Mouse (Mus musculus) megakaryocyte, embryonic 14.5 days (primary cell): ENCODE data around the gene Spout1. TPM values are rescaled to one million over a fixed set of nuclear protein-coding genes. Genes with fewer than 3 reads are reported as not detected.
A peak's percentile ranks its signal among the peaks of the same experiment; 100 is the strongest.

ENCODE experiments used
- H3K27me3 ChIP-seq: replicated peaks from 2 replicates; pipeline ENCODE3; 2012; ENCODE audit warnings: inconsistent platforms
- H3K36me3 ChIP-seq: replicated peaks from 2 replicates; pipeline ENCODE3; 2012; ENCODE audit warnings: low read length, inconsistent platforms, mixed read lengths
- H3K4me1 ChIP-seq: 2 replicates; pipeline ENCODE4 v1.6.1; 2012; ENCODE audit warnings: inconsistent platforms
- H3K4me3 ChIP-seq: replicated peaks from 2 replicates; pipeline ENCODE3; 2012; ENCODE audit warnings: moderate library complexity, mild to moderate bottlenecking, inconsistent platforms
- H3K9me3 ChIP-seq: 2 replicates; pipeline ENCODE4 v1.6.1; 2012; ENCODE audit warnings: inconsistent platforms
- FLI1 ChIP-seq: IDR thresholded peaks from 2 replicates; pipeline ENCODE4 v1.6.1; 2012; ENCODE audit warnings: low read length, inconsistent platforms, mixed read lengths
- GATA1 ChIP-seq: IDR thresholded peaks from 3 replicates; pipeline ENCODE4 v1.6.1; 2012; ENCODE audit warnings: mixed read lengths, low read length, inconsistent platforms, borderline replicate concordance
- polyA plus RNA-seq: library from polyadenylated mRNA; stranded (reverse); fragments of >175 nt; gene quantifications from 2 replicates; pipeline ENCODE4 v1.2.3, GENCODE M21; 2012; ENCODE audit warnings: low replicate concordance; ENCODE audit not compliant: insufficient read depth

Gene Spout1
- polyA plus RNA-seq, 1 experiment = 20.8 TPM

DNA sequence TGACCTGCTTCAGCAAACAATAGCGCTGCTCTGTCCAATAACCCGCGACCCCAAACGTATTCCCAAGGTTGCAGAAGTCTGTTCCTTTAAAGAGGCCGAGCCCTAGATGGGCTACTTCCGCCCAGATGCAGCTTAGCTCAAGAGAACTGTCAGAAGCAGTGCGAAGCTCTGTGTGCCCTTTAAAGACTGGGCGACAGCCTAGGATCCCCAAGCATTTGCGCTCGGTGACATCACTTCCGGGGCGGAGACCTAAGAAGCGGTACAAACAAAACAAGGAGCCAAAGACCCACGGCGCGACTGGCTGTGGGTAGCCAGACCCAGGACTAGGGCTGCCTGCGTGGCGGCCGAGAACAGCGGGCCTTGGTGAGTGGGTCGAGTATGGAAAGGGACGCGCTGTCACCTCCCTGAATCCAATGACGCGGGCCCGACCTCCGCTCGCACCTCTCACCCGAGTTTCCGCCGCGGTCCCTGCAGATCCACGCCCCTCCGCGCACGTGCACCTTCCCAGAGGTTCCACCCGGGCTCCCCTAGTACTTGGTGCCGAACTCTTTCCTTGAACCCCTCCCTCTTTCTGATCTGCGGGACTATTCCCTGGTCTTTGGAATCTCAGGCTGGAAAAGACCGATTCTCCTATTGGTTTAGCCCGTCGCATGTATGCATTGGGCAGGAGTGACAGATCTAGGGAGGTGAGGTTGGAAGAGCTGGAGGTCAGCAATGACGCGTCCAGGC lies 27.5 kb upstream of the Spout1 start, which contains the start of gene Kyat1:
Gene Kyat1, minus strand, starts transcription at position 219 of the 729 bp plus-strand sequence.
- TF ChIP-seq GATA1 (no peak), FLI1 (peak; percentile 21; the same call in 1 of the 2 replicates)

DNA sequence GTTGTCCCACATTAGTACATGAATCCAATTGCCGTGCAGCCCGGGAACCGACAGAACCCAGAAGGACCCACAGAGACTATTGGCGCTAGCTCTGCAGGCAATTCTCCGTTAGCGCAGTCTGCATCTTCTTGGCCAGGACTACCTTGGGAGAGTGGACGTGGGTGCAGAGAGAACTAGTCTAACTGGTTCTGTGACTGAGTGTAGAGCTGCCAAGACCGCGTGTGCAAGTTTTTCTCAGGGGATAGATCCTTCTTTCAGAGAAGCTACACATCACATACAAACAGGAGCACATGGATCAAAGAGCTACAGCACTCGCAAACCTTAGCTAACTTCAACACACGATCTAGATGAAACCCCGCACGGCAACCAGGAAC lies 27.0 kb upstream of the Spout1 start:
- H3K36me3 ChIP-seq = no peaks in the 10 kb centered on the region
- peaks cover 11% of the 10 kb centered on the region for H3K27me3 ChIP-seq
- peak overlapping the region; percentile 98 for H3K4me3 ChIP-seq
- H3K9me3 ChIP-seq = no peaks in the 10 kb centered on the region
- TF ChIP-seq GATA1 = no peak
- no peak for TF ChIP-seq FLI1
- peaks cover 54% of the 10 kb centered on the region for H3K4me1 ChIP-seq

More for the DNA sequence above, 27.5 kb upstream of the Spout1 start, which contains the start of gene Kyat1:
- Histone ChIP-seq H3K27me3 (peaks cover 15% of the 10 kb centered on the region), H3K9me3 (no peaks in the 10 kb centered on the region), H3K4me3 (peak within 1 kb of the TSS; percentile 98), H3K4me1 (peaks cover 54% of the 10 kb centered on the region), H3K36me3 (no peaks in the 10 kb centered on the region)

DNA sequence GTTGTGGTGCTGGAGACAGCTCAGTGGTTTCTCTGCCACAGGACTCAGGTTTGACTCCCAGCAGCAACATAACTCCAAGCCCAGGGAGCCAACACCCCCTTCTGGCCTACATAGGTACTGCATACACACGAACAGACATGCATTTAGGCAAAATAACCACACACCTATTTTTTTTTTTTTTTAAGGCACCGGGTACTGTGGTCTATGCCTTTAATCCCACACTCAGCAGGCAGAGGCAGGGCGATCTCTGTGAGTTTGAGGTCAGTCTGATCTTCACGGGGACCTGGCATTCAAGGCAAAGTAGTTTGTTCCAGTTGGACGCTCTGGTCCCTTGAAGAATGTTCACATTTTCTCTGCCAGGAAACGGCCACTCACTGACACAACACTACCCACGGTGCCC lies 25.2 kb upstream of the Spout1 start:
- Histone ChIP-seq H3K27me3 (peaks cover 9% of the 10 kb centered on the region), H3K4me1 (peaks cover 64% of the 10 kb centered on the region), H3K36me3 (no peaks in the 10 kb centered on the region), H3K4me3 (no peak overlapping the region), H3K9me3 (no peaks in the 10 kb centered on the region)
- TF ChIP-seq GATA1 = no peak
- TF ChIP-seq FLI1 = no peak

DNA sequence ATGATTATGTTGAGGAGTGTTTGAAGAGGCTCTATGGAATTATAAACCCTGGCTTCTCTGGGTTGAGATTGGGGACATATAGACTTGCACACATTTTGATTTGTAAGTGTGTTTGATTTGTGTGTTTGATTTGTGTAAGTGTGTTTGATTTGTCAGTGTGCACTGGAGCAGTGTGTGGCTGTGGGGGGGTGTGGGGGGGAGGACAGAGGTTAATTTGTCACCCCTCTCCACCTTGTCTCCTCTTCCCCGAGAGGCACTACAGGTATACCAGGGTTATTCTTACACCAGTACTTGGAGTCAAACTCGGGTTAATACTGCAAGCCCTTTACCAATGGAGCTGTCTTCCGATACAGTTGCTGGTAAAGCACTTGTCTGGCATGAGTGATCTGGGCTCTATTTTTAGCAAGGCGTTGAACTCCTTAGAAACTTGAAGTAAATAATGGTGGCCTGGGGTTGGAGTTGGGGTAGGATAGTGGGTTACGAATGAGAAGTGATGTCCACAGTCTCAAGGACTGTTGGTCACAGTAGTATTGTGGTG lies 22.2 kb upstream of the Spout1 start:
- Histone ChIP-seq H3K27me3 (no peaks in the 10 kb centered on the region), H3K4me1 (peaks cover 57% of the 10 kb centered on the region), H3K9me3 (no peaks in the 10 kb centered on the region), H3K36me3 (no peaks in the 10 kb centered on the region), H3K4me3 (no peak overlapping the region)
- TF ChIP-seq GATA1 (no peak), FLI1 (no peak)

DNA sequence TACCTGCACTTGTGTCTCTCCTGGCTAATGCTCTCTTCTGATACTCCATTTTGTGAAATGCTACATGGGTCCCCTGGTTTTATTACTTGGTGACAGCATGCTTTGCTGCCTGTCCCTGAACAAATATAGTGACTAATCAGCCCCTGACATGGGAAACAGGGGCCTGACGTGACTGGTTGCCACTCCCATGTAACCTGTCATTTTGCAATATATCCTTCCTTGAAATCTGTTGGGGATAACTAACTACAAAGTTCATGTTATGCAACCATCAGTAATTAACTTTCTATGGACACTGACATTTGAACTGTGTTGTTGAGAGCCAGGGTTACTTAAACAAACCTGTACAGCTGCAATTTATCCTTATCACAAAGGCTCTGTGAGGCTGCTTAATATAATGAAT lies 21.7 kb upstream of the Spout1 start:
- no peak overlapping the region for H3K4me3 ChIP-seq
- H3K4me1 ChIP-seq = peaks cover 52% of the 10 kb centered on the region
- H3K27me3 ChIP-seq = no peaks in the 10 kb centered on the region
- no peaks in the 10 kb centered on the region for H3K9me3 ChIP-seq
- TF ChIP-seq GATA1 = no peak
- no peak for TF ChIP-seq FLI1
- no peaks in the 10 kb centered on the region for H3K36me3 ChIP-seq

DNA sequence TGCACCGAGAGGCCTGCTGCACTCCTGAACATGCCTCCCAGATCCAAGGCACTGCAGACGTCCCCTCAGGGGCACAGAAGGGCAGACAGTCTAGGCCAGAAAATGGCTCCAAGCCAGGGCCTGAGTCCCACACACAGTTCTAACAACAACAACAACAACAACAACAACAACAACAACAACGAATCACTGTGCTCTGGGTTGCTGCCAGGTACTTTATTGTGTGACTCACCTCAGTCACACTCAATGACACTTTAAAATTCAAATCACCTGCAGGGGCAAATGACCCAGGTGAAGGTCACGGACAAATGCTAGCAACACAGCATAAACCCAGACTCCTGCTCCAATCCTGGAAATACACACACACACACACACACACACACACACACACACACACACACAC lies 19.8 kb upstream of the Spout1 start:
- H3K36me3 ChIP-seq = no peaks in the 10 kb centered on the region
- H3K27me3 ChIP-seq = no peaks in the 10 kb centered on the region
- H3K9me3 ChIP-seq = no peaks in the 10 kb centered on the region
- TF ChIP-seq FLI1 = no peak
- TF ChIP-seq GATA1 = no peak
- H3K4me1 ChIP-seq = peaks cover 41% of the 10 kb centered on the region
- no peak overlapping the region for H3K4me3 ChIP-seq

DNA sequence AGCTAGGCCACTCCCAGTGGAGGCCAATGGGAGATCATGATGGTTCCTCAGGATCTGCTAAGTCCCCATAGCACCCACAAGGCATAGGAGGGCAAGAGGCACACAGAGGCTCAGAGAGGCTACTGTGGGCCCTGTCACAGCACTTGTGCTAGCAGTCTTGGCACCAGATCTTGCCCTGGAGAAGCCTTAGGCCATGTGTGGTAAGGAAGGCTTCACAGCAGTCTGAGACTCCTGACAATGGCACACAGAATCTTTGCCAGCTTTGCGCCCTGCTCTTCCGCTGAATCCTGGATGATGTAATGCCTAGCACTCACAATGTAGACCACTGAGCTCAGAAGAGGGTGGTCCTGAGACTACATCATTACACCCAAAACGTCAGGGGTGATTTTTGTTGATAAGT lies 16.4 kb upstream of the Spout1 start:
- no peak overlapping the region for H3K4me3 ChIP-seq
- TF ChIP-seq GATA1 (no peak), FLI1 (no peak)
- H3K27me3 ChIP-seq = peaks cover 3% of the 10 kb centered on the region
- peaks cover 12% of the 10 kb centered on the region for H3K36me3 ChIP-seq
- H3K9me3 ChIP-seq = peaks cover 8% of the 10 kb centered on the region
- H3K4me1 ChIP-seq = peaks cover 35% of the 10 kb centered on the region

DNA sequence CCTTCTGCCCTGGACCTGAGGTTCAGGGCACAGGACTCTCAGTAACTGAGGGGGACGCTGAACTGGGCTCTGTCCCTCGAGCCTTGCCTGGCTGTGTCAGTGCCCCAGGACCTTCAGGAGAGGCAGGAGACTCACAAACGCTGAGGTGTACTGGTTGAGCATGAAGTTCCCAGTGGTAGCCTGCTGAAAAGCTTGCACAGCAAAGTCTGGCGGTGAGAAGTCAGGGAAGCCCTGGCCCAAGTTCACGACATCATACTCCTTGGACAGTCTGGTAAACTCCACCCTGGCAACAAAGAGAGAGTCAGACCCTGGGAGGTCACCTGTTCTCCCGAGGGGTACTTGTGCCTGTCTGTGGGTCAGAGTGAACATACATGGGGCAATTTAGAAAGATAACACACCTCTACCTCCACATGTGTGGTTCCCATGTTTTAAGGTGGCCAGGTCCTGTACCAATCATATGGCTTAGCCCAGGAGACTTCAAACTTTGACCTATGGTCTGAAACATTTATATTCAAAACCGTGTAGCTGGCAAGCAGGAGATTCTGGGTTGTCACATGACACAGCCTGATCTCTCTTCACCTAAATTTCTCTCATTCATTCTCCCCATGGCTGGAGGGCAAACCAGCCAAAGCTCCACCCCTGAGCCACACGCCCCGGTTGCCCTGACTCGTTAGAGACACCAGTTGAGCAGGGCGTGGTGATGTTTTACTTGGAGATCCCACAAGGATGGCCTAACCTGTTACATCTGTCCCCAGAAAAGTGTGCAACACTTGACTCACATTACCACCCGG lies 13.7 kb upstream of the Spout1 start:
- Histone ChIP-seq H3K27me3 (peaks cover 3% of the 10 kb centered on the region), H3K9me3 (peaks cover 8% of the 10 kb centered on the region), H3K4me1 (peaks cover 33% of the 10 kb centered on the region), H3K36me3 (peaks cover 15% of the 10 kb centered on the region), H3K4me3 (no peak overlapping the region)
- TF ChIP-seq GATA1 (no peak), FLI1 (no peak)

DNA sequence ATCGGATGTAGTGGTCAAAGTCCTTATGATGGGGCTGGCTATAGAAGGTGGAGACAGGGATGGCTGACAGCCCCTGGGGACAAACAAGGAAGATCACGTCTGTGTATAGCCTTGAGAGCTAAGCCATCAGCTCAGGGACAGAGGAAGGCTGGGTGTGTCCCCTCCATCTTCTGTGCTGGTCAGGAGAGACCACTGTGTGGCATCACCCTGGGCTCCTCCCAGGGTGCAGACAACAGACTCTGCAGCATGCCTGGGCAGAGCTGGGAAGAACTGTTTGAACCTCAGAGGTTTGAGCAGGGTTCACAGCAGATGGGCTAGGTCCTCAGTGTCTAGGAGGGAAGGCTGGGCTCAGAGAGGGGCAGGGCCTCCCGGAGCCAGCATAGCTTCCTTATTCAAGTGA lies 7.4 kb upstream of the Spout1 start:
- Histone ChIP-seq H3K36me3 (peaks cover 26% of the 10 kb centered on the region), H3K27me3 (no peaks in the 10 kb centered on the region), H3K9me3 (peaks cover 9% of the 10 kb centered on the region), H3K4me1 (peaks cover 41% of the 10 kb centered on the region), H3K4me3 (peak overlapping the region; percentile 46)
- TF ChIP-seq FLI1 (no peak), GATA1 (no peak)

DNA sequence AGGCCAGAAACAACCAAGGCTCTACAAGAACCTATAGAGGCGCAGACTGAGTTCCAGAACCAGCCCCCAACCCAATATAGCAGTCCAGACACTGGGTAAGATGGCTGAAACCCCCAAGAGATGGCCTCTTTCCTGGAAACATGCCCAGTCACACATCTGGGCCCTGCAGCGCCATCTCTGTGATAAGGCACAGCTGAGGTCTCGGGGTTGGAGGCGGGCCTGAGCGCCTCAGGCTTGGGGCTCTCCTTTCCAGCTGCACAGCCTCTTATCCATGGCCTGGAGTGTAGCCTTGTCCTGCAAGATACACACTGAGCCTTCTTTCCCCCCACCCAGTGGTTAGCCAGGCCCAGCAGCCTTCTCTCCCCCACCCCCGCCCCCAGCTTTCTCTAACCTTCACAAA lies 7.0 kb upstream of the Spout1 start:
- no peaks in the 10 kb centered on the region for H3K27me3 ChIP-seq

More for the DNA sequence above, 7.0 kb upstream of the Spout1 start:
- Histone ChIP-seq H3K9me3 (peaks cover 7% of the 10 kb centered on the region), H3K4me1 (peaks cover 41% of the 10 kb centered on the region), H3K4me3 (no peak overlapping the region), H3K36me3 (peaks cover 26% of the 10 kb centered on the region)
- TF ChIP-seq GATA1 (no peak), FLI1 (no peak)
